Mouse (Mus musculus) heart, embryonic 15.5 days (tissue): ENCODE data around the gene Shank2. TPM values are rescaled to one million over a fixed set of nuclear protein-coding genes. Genes with fewer than 3 reads are reported as not detected.

Experiments used
- ATAC-seq: fragments of 200-750 bp; cut with Nextera tagmentation; replicated peaks from 2 replicates; pipeline ENCODE4 v1.8.0; 2017; ENCODE audit warnings: low read depth, moderate TSS enrichment; ENCODE audit not compliant: insufficient number of reproducible peaks, insufficient read depth, low FRiP score
- H3K27ac ChIP-seq: fragments of 300-500 bp; sonication (generic); 2 replicates; pipeline ENCODE4 v1.5.1; 2015; ENCODE audit warnings: mild to moderate bottlenecking, inconsistent platforms
- H3K27me3 ChIP-seq: fragments of 300-500 bp; sonication (generic); 2 replicates; pipeline ENCODE4 v1.6.1; 2015; ENCODE audit warnings: inconsistent platforms
- H3K36me3 ChIP-seq: fragments of 300-500 bp; sonication (generic); 2 replicates; pipeline ENCODE4 v1.6.1; 2015; ENCODE audit warnings: mild to moderate bottlenecking, inconsistent platforms
- H3K4me1 ChIP-seq: fragments of 300-500 bp; sonication (generic); replicated peaks from 2 replicates; pipeline ENCODE4 v1.6.1; 2015; ENCODE audit warnings: inconsistent platforms
- H3K4me2 ChIP-seq: fragments of 300-500 bp; sonication (generic); 2 replicates; pipeline ENCODE4 v1.6.1; 2015; ENCODE audit warnings: inconsistent platforms, mild to moderate bottlenecking, moderate library complexity
- H3K4me3 ChIP-seq: fragments of 300-500 bp; sonication (generic); 2 replicates; pipeline ENCODE4 v1.5.1; 2015; ENCODE audit warnings: mild to moderate bottlenecking, inconsistent platforms
- H3K9ac ChIP-seq: fragments of 300-500 bp; sonication (generic); 2 replicates; pipeline ENCODE4 v1.6.1; 2015; ENCODE audit warnings: mild to moderate bottlenecking, inconsistent platforms
- H3K9me3 ChIP-seq: fragments of 300-500 bp; sonication (generic); replicated peaks from 2 replicates; pipeline ENCODE4 v1.6.1; 2016; ENCODE audit warnings: inconsistent platforms
- WGBS: fragments of 180-500 bp; shearing (Covaris S2); methylation state at CpG from one replicate; pipeline ENCODE4 v1.1.7; 2015; ENCODE audit warnings: mixed read lengths; 5-methylcytosine and 5-hydroxymethylcytosine counted together
- polyA plus RNA-seq: library from polyadenylated mRNA; unstranded; fragments of >200 nt; fragmentation: Nextera tagmentation; extraction: Ambion mirVana; gene quantifications from 2 replicates; pipeline ENCODE4 v1.2.1, GENCODE M21; 2015

Shank2 gene
- polyA plus RNA-seq, 1 experiment from 2014 or later, result 0.50 TPM

- Histone ChIP-seq H3K4me3 (no peak overlapping the region), H3K4me2 (no peak overlapping the region), H3K36me3 (no peaks in the 10 kb centered on the region), H3K9me3 (no peaks in the 10 kb centered on the region), H3K27me3 (peaks cover 7% of the 10 kb centered on the region; the same call in 1 of the 2 replicates), H3K4me1 (no peaks in the 10 kb centered on the region), H3K9ac (no peak overlapping the region), H3K27ac (no peak overlapping the region)
- WGBS, result 60% methylated on average over 4 of the region's 4 CpGs
- no peak for ATAC-seq
Measured at GRCm38 (mm10) chr7:144250791-144251190, 249.1 kb downstream of the Shank2 start.

- Histone ChIP-seq H3K27me3 (peaks cover 7% of the 10 kb centered on the region; the same call in 1 of the 2 replicates), H3K27ac (no peak overlapping the region), H3K9me3 (no peaks in the 10 kb centered on the region), H3K36me3 (no peaks in the 10 kb centered on the region), H3K9ac (no peak overlapping the region), H3K4me2 (no peak overlapping the region), H3K4me1 (no peaks in the 10 kb centered on the region), H3K4me3 (no peak overlapping the region)
- no peak for ATAC-seq
- 44% methylated on average over 6 of the region's 6 CpGs for WGBS
Measured at GRCm38 (mm10) chr7:144251250-144251649, 249.5 kb downstream of the Shank2 start.

GRCm38 (mm10) chr7:144254674-144255246, 253.0 kb downstream of the Shank2 start:
- no peak overlapping the region for H3K9ac ChIP-seq
- H3K4me3 ChIP-seq, result no peak overlapping the region
- no peak for ATAC-seq
- H3K27me3 ChIP-seq, result peaks cover 7% of the 10 kb centered on the region; the same call in 1 of the 2 replicates
- H3K4me2 ChIP-seq, result no peak overlapping the region
- H3K4me1 ChIP-seq, result no peaks in the 10 kb centered on the region
- 28% methylated on average over 8 of the region's 8 CpGs for WGBS
- no peaks in the 10 kb centered on the region for H3K36me3 ChIP-seq
- no peaks in the 10 kb centered on the region for H3K9me3 ChIP-seq
- no peak overlapping the region for H3K27ac ChIP-seq

- Histone ChIP-seq H3K27me3 (0 out of 2 replicates have a peak, but pooled peaks cover 3% of the 10 kb centered on the region), H3K4me3 (no peak overlapping the region), H3K4me1 (0 out of 2 replicates have a peak, but pooled peaks cover 2% of the 10 kb centered on the region), H3K9ac (no peak overlapping the region), H3K36me3 (no peaks in the 10 kb centered on the region), H3K27ac (no peak overlapping the region), H3K9me3 (no peaks in the 10 kb centered on the region), H3K4me2 (no peak overlapping the region)
- no peak for ATAC-seq
- 76% methylated on average over 7 of the region's 7 CpGs for whole genome bisulfite sequencing
Measured at GRCm38 (mm10) chr7:144257821-144258220, 256.1 kb downstream of the Shank2 start.

GRCm38 (mm10) chr7:144258332-144258731, 256.6 kb downstream of the Shank2 start:
- H3K9me3 ChIP-seq, result no peaks in the 10 kb centered on the region
- H3K4me3 ChIP-seq, result no peak overlapping the region
- H3K36me3 ChIP-seq, result no peaks in the 10 kb centered on the region
- 0 out of 2 replicates have a peak, but pooled peaks cover 2% of the 10 kb centered on the region for H3K4me1 ChIP-seq
- H3K27me3 ChIP-seq, result no peaks in the 10 kb centered on the region
- WGBS, result 51% methylated on average over 4 of the region's 4 CpGs
- H3K27ac ChIP-seq, result no peak overlapping the region
- H3K4me2 ChIP-seq, result no peak overlapping the region
- ATAC-seq, result no peak
- H3K9ac ChIP-seq, result no peak overlapping the region

- Histone ChIP-seq H3K9ac (no peak overlapping the region), H3K4me2 (no peak overlapping the region), H3K27me3 (no peaks in the 10 kb centered on the region), H3K4me1 (0 out of 2 replicates have a peak, but pooled peaks cover 2% of the 10 kb centered on the region), H3K9me3 (no peaks in the 10 kb centered on the region), H3K4me3 (no peak overlapping the region), H3K36me3 (no peaks in the 10 kb centered on the region), H3K27ac (no peak overlapping the region)
- 54% methylated on average over 6 of the region's 6 CpGs for WGBS
- no peak for ATAC-seq
Measured at GRCm38 (mm10) chr7:144262666-144263065, 260.9 kb downstream of the Shank2 start.

- no peak overlapping the region for H3K4me2 ChIP-seq
- no peak overlapping the region for H3K4me3 ChIP-seq
- H3K9me3 ChIP-seq, result no peaks in the 10 kb centered on the region
- H3K4me1 ChIP-seq, result 0 out of 2 replicates have a peak, but pooled peaks cover 2% of the 10 kb centered on the region
- no peak overlapping the region for H3K27ac ChIP-seq
- no peaks in the 10 kb centered on the region for H3K36me3 ChIP-seq
- no peak overlapping the region for H3K9ac ChIP-seq
- ATAC-seq, result no peak
- H3K27me3 ChIP-seq, result no peaks in the 10 kb centered on the region
- WGBS, result 50% methylated on average over 7 of the region's 7 CpGs
Measured at GRCm38 (mm10) chr7:144266745-144267144, 265.0 kb downstream of the Shank2 start.

GRCm38 (mm10) chr7:144268329-144268728, 266.6 kb downstream of the Shank2 start:
- Histone ChIP-seq H3K27me3 (no peaks in the 10 kb centered on the region), H3K4me3 (no peak overlapping the region), H3K27ac (no peak overlapping the region), H3K4me1 (no peaks in the 10 kb centered on the region), H3K9ac (no peak overlapping the region), H3K4me2 (no peak overlapping the region), H3K9me3 (no peaks in the 10 kb centered on the region), H3K36me3 (no peaks in the 10 kb centered on the region)
- WGBS, result 60% methylated on average over 7 of the region's 7 CpGs
- ATAC-seq, result no peak

GRCm38 (mm10) chr7:144268778-144269177, 267.1 kb downstream of the Shank2 start:
- Histone ChIP-seq H3K9me3 (no peaks in the 10 kb centered on the region), H3K36me3 (no peaks in the 10 kb centered on the region), H3K4me3 (no peak overlapping the region), H3K9ac (no peak overlapping the region), H3K4me1 (no peaks in the 10 kb centered on the region), H3K4me2 (no peak overlapping the region), H3K27ac (no peak overlapping the region), H3K27me3 (no peaks in the 10 kb centered on the region)
- 75% methylated on average over 4 of the region's 4 CpGs for WGBS
- no peak for ATAC-seq

- WGBS, result 87% methylated on average over 2 of the region's 2 CpGs
- no peak overlapping the region for H3K27ac ChIP-seq
- ATAC-seq, result no peak
- H3K4me1 ChIP-seq, result no peaks in the 10 kb centered on the region
- H3K36me3 ChIP-seq, result no peaks in the 10 kb centered on the region
- no peak overlapping the region for H3K4me3 ChIP-seq
- no peak overlapping the region for H3K4me2 ChIP-seq
- H3K27me3 ChIP-seq, result no peaks in the 10 kb centered on the region
- no peak overlapping the region for H3K9ac ChIP-seq
- H3K9me3 ChIP-seq, result no peaks in the 10 kb centered on the region
Measured at GRCm38 (mm10) chr7:144271074-144271473, 269.3 kb downstream of the Shank2 start.

- H3K4me1 ChIP-seq, result 0 out of 2 replicates have a peak, but pooled peaks cover under 1% of the 10 kb centered on the region
- no peaks in the 10 kb centered on the region for H3K36me3 ChIP-seq
- H3K9me3 ChIP-seq, result no peaks in the 10 kb centered on the region
- H3K9ac ChIP-seq, result no peak overlapping the region
- H3K4me2 ChIP-seq, result no peak overlapping the region
- no peak for ATAC-seq
- no peak overlapping the region for H3K4me3 ChIP-seq
- no peak overlapping the region for H3K27ac ChIP-seq
- H3K27me3 ChIP-seq, result peaks cover 23% of the 10 kb centered on the region
- WGBS, result 70% methylated on average over 4 of the region's 4 CpGs
Measured at GRCm38 (mm10) chr7:144278703-144279102, 277.0 kb downstream of the Shank2 start.

- Histone ChIP-seq H3K9me3 (no peaks in the 10 kb centered on the region), H3K36me3 (no peaks in the 10 kb centered on the region), H3K4me2 (peak overlapping the region; percentile 64), H3K27me3 (peaks cover 51% of the 10 kb centered on the region), H3K4me1 (peaks cover 12% of the 10 kb centered on the region), H3K27ac (no peak overlapping the region), H3K4me3 (peak overlapping the region; percentile 37), H3K9ac (no peak overlapping the region)
- WGBS, result 7% methylated on average over 6 of the region's 6 CpGs
- no peak for ATAC-seq
Measured at GRCm38 (mm10) chr7:144283701-144284100, 282.0 kb downstream of the Shank2 start.
